Mouse (Mus musculus) brain, embryonic 18.5 days (tissue): ENCODE measurements at regions not wholly inside any gene's neighbourhood (a gene's known extent, or its start where the extent isn't known, plus 50 kb on each side); places are given as distances from the start of the nearest gene placed in this dataset.

Source experiments
- DNase-seq: peaks from one replicate; pipeline ENCODE4 v3.0.0-alpha.2; 2012; ENCODE audit warnings: low read depth, low spot score

DNA sequence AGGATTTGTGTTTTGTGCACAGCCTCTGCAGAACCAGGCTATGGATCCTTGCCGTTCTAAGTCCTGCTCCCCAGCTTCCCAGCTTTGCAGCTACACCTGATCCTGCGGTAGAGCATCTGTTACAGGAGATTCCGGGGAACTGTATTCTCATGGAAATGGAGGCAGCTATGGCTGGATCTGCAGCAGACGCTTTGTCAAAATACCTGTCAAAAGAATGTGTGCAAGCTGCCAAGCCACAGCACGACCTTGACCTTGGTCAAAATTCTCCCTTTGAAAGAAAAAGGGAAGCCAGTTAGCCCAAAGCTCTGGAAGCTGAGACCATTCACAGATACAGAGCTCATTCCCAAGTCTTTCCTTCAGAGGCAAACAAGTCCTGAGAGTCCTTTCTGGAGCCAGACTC lies 255.3 kb downstream of the Med13l start:
- DNase-seq: no peak

DNA sequence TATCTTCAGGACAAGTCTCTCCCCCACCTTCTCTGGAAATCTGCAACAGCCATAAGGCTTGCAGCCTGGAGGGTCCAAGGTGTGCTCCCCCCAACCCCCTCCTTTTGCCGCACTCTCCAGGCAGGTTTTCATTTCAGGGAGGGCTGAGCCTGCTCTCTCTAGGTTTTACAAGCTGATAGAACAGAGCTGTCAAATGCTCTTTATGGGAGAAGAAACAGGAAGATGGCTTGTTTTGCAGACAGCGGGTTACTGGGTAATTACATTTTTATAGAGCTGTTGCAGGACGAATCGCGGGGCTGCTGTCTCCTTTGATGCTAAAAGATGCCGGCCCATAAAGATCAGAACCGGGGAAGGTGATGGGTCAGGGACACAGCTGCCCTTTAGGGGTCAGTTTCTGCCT lies 257.8 kb downstream of the Med13l start:
- DNase-seq: no peak

DNA sequence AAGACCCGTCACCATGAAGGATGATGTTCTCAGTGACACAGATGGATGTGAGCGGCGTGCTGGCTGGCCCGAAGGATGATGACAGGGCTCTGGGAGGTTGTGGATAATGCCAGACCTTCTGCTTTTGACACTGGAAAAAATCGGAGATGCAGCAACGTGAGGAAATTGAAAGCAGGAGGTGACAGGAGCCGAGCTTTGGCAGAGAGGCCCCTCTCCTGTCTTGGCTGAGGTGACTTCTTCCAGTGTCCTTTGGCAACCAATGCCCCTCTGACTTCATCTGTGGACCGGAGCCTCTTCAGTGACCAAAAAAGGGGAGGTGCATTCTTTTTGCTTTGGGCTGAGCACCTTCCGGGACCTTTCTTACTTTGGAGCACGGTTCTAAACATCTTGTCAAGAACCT lies 264.3 kb downstream of the Med13l start:
- no peak for DNase-seq

DNA sequence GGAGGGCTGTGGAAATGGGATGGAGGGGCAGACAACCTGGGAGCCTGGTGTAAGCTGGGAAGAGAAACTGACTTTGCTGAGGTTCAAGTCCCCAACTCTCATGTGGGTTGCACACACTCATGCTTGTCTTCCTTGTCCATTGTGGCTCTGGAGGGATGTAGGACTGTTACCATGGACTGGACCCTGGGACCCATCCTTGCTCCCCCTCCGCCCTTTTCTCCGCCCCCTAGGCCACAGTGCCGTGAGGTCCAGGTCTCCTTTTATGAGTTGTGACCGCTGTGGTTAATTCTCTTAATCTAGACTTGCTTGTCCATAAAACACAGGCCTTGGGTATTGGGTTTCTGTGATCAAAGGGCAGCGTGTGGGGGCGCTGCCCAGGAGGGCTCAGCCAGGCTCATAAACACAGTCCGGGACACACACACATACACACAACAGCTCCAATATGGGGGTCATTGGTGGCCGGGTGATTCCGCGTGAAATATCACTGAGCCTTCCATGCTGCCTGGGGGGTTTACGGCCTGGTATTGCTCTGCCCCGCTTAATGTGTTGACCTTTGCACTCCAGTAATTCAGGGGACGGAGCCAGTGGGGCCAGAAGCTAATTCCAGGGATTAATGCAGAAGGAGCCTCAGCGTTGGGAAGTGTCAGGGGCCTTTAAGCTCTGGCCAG lies 268.7 kb downstream of the Med13l start:
- DNase-seq: no peak

DNA sequence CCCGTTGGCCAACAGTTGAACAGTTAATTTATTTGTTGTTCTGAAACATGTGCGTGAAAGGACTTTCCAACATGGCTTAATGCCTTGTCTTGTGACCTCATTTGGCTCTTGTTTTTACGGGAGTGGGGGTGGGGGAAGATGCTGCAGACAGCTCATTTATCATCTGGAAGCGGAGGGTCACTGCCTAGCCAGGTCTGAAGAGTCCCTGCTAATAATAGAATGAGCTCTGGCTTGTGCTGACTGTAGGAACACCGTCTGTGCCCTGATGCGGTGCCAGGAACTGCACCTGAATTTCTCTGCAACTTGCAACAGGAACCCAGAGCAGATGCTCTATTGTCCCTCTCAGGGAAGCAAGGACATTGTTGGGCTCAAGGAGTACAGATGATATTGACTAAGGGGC lies 272.2 kb downstream of the Med13l start:
- no peak for DNase-seq

DNA sequence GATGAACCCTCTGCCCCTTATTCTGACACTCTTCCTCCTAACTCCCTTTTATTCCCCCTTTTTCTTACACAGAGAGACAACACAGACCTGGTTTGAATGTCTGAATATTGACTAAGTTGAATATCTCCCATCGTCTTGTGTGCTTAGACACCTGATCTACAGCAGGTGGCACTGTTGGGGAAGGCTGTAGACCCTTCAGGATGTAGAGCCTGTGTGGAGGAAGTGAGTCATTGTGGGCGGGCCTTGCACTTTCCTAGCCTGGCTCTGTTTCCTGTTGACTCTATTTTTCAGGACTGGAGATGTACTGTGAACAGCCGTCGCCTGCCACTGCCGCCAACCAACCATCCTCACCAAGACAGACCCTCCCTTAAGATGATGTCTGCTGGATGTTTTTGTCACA lies 273.6 kb downstream of the Med13l start:
- DNase-seq: no peak

DNA sequence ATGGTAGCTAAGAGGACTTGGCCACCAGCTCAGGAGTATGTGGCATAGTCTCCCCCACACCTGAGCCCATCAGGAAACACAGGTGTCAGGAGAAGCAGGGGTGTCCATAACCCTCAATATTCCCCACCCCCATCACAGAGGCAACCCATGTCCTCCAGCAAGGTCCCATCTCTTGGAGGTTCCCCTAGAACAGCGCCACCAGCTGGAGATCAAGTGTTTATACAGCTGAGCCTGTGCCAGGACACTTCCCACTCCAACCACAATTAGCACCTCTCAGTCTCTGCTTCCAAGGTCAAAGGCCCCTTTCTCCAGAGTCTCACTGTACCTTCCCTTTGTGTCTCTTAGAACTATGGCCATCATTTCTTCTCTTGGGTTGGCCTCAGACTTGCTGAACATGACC lies 276.5 kb downstream of the Med13l start:
- no peak for DNase-seq

DNA sequence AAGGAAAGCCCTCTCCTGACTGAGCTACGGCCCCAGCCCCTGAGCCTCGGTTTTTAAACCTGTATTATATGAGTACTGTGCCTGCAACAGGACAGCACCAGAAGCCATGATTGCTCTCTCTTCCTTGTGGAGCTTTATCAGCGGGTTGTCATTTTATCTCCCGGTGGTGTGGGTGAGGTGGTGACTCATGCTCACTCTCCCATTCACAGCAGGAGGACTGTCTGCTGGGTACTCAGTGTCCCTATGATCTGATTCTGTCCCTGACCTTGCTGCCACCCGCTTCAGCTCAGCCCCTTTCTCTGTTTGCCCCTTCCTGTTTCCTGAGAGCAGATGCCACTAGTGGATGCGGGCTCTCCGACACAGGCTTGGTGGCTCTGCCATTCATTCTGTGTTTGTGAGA lies 277.9 kb downstream of the Med13l start:
- DNase-seq: no peak

DNA sequence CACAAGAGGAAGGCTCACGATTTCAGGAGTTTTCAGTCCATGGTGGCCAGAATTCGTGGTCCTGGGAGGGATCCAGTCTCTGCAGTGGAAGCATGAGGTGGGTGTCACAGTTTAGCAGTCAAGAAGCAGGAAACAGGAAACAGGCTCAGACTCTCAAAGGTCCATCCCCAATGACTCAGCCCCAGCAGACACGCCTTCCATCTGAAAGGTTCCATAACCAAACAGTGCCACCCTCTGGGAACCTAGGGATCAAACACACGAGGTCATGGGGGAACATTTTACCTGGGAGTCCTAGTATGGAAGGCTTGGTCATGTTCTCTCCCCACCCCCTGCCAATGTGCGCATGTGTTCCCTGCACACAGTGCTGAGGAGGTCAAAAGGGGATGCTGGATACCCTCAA lies 279.4 kb downstream of the Med13l start:
- DNase-seq: no peak

GRCm38 (mm10) chr5:118841210-118842016 lies 280.9 kb downstream of the Med13l start:
- DNase-seq: no peak

DNA sequence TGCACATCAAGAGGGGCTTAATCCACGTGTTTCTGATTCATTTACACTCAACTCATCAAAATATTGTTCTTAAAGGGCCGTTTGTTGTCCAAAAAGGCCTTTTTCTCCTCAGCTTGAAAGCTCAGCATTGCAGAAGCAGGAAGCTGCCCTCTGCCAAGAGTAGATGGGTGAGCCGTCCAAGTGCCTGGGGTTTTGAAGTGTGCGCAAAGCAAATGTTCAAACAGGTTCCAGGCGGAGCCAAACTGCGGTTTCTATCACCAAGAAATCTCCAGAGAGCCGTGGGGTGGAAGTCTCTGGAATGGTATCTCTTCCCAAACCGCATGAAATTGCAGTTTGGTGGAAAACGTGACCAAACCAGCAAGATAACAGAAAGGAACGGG lies 281.5 kb downstream of the Med13l start:
- no peak for DNase-seq

DNA sequence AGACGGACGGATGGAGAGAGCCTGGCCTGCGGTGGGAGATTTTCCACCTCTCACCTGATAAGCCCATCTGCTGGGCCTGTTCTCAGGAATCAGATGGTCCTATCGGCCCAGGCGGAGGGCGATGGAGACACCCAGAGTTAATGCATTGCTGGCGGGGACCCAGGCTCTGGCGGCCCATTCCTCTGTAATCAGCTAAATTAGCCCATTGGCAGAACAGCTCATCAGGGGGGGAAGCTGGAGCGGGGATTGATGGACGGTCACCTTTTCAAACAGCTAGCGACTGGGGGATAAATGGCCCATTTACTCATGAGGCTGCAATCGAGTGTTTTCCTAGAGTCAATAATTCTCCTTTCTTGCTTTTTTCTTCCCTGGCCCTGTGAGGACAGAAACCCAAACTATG lies 296.5 kb downstream of the Med13l start:
- DNase-seq: no peak

DNA sequence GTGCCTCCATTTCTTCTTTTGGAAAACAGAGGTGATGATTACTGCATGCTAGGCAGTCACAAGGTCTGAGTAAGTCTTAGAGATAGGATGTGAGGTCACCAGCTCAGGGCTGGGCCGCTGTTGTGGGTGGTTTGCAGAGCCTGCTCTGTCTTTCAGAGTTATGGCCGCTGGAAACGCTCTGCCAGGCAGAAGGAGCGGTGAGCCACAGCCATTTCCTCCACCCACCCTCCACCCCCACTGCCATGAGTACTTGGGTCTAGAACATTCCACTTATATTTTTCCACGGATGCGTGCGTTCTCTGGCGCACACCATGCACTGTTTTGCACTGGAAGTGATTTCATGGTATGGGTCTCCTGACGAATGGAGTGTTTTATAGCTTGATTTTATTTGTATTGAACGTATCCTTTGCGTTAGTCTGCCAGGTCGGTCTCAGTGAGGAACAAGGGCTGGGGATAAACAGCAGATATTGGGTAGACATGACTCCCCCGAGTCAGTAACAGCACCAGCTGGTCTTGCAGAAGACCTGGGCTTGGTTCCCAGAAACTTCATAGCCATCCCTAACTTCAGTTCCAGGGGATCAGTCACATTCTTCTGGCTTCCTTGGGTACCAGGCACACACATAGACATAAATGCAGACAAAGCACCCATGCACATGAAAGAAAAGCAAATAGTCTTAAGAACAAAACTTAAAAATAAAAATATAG lies 300.8 kb downstream of the Med13l start:
- no peak for DNase-seq

GRCm38 (mm10) chr5:118867511-118867910 lies 307.0 kb downstream of the Med13l start:
- no peak for DNase-seq

GRCm38 (mm10) chr5:118869330-118869729 lies 308.9 kb downstream of the Med13l start:
- no peak for DNase-seq

GRCm38 (mm10) chr5:118873871-118874270 lies 313.4 kb downstream of the Med13l start:
- no peak for DNase-seq

DNA sequence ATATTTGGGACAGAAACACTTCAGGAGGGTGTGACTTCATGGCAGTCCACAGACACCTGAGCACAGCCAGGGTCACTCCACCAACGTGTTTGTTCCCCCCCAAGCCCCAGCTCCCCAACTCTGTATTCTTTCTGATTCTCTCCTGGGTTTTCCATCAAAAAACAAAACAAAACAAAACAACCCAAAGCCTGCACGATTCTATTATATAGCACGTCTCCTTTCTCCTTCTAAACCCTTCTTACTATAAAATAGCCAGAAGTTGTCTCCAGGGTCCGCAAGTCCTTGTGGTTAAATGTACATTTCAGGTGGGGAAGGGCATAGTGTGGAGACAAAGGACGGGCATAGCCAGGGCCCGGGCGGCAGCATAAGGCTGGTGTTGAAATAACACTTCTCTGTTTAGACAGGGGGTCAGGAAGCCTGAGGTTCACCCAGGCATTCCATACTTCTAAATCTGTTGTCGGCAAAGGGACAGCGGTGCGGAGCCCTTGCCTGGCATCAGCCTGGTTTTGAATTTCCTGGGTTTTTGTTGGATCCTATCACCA lies 314.7 kb downstream of the Med13l start:
- no peak for DNase-seq

- no peak for DNase-seq
Observed at GRCm38 (mm10) chr5:118876586-118877312, 316.3 kb downstream of the Med13l start.

DNA sequence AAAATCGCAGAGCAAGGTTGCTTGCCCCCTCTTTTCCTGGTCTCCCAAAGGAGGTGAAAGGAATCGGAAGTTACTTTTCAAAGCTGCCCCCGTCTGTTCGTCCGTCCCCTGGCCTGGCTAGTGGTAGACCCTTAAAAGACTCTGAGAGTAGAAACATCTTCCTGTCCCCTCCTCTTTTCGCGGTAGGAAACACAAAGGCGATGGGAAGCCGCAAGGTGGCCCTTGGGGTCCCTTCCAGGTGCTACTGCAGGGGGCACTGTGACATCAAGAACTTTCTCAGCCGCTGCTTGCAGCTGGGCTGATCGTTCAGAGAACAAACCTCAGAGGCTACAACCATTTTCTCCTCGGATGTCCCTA lies 316.8 kb downstream of the Med13l start:
- DNase-seq: no peak

DNA sequence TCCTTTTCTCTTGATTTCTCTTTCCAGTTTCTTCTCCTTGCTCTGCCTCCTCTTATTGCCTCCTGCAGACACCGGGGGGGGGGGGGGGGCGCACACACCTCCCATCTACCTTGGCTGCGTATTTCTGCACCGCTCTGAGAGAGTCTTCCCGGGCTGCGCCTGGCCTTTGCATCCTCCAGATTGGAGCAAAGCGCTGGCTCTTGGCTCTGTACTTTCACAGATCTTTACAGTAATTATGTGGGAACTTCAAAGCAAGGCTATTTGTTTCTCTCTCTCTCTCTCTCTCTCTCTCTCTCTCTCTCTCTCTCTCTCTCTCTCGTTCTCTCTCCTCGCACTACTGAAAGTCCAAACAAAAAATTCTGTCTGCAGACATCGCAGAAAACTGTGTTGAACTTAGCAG lies 317.4 kb downstream of the Med13l start:
- DNase-seq: no peak

GRCm38 (mm10) chr5:118878722-118879121 lies 318.2 kb downstream of the Med13l start:
- DNase-seq: no peak
